Mouse (Mus musculus) CH12F3 (cell line): ENCODE measurements around the gene Gm14295.
"Not testable (repeated sequence)": the region's sequence is repeated elsewhere in the genome, so short reads cannot be mapped to it uniquely, and the experiment has no call there.

ENCODE experiments used
- in situ Hi-C: fragments of 300-500 bp; cut with MboI; formaldehyde crosslinking; loops from 2 replicates; pipeline ENCODE4 v1.14.3; 2020; ENCODE audit warnings: low sequenced_read_pairs

Gm14295 gene

DNA sequence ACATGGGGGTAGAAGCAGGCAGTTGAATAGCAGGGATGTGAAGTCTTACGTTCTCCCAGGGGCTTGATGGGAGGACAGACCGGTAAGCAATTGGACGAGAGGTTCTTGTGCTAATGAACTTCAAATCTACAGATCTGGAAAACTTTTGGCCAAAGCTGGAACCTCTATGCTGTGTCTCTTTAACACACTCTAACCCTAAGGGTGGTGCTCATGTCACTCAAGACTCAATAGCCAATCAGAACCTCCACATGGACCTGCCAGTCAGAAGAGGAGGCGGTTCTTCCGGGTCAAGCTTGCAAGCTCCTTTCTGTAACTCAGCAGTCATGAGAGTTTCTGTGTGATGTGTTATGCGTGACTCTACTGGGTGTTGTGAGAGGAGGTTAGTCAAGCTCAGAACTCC lies at the start of gene Gm14295:
Gene Gm14295 (plus strand): TSS at position 301 of the 400 bp plus-strand sequence.
- in situ Hi-C loops, result not testable (repeated sequence)

DNA sequence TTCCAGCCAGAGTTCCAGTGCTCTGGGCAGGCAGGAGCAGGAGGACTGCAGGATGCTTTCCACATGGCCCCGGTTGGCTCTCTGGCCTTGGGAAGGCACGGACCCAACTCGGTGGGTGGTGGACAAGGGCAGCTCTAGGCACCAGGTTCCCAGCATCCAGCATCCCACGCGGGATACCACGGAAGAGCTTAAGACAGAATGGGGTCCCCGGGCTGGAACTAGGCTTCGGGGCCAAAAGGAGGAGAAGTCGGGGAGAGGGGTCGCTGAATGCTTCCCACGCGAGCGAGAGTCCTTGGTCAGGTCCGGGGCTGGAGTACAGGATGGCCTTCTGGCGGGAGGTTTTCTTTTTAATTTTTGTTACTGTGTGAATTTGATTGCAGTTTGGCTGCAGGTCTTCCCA lies 373 bp downstream of the Gm14295 start:
- in situ Hi-C loops, result not testable (repeated sequence)

DNA sequence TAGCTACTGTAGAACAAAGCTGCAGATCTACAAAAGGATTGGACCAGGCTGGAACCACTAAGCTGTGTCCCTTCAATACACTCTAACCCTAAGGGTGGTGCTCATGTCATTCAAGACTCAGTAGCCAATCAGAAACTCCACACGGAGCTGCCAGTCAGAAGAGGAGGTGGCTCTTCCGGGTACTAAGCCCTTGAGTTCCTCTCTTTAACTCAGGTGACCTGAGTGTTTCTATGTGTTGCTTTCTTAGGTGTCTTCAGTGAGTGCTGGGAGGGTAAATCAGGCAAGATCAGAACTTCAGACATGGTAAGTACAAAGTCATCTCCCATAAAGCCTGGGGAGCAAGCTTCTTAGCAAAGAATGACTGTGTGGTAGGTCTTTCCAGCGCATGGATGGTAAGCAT lies 32.4 kb downstream of the Gm14295 start, which contains the start of gene Gm14408:
Gene Gm14408 (plus strand): TSS at position 301 of the 400 bp plus-strand sequence.
- in situ Hi-C loops, result not testable (repeated sequence)
